Mouse (Mus musculus) liver, embryonic 15.5 days (tissue): ENCODE data around the gene Ppp1r1b. TPM values are rescaled to one million over a fixed set of nuclear protein-coding genes. Genes with fewer than 3 reads are reported as not detected.

Experiments
- ATAC-seq: fragments of 200-750 bp; cut with Nextera tagmentation; 2 replicates; pipeline ENCODE4 v1.8.0; 2017; ENCODE audit warnings: moderate number of reproducible peaks, mild to moderate bottlenecking, moderate library complexity; ENCODE audit not compliant: insufficient read depth
- H3K27ac ChIP-seq: fragments of 300-500 bp; sonication (generic); replicated peaks from 2 replicates; pipeline ENCODE4 v1.5.1; 2015; ENCODE audit warnings: mild to moderate bottlenecking, inconsistent platforms
- H3K27me3 ChIP-seq: fragments of 300-500 bp; sonication (generic); 2 replicates; pipeline ENCODE4 v1.6.1; 2015; ENCODE audit warnings: mild to moderate bottlenecking, inconsistent platforms
- H3K36me3 ChIP-seq: fragments of 300-500 bp; sonication (generic); replicated peaks from 2 replicates; pipeline ENCODE4 v1.6.1; 2015; ENCODE audit warnings: moderate library complexity, mild to moderate bottlenecking, inconsistent platforms
- H3K4me1 ChIP-seq: fragments of 300-500 bp; sonication (generic); replicated peaks from 2 replicates; pipeline ENCODE4 v1.6.1; 2015; ENCODE audit warnings: inconsistent platforms
- H3K4me2 ChIP-seq: fragments of 300-500 bp; sonication (generic); 2 replicates; pipeline ENCODE4 v1.6.1; 2015; ENCODE audit warnings: moderate library complexity, mild to moderate bottlenecking, inconsistent platforms
- H3K4me3 ChIP-seq: fragments of 300-500 bp; sonication (generic); replicated peaks from 2 replicates; pipeline ENCODE4 v1.5.1; 2015; ENCODE audit warnings: mild to moderate bottlenecking, inconsistent platforms
- H3K9ac ChIP-seq: fragments of 300-500 bp; sonication (generic); 2 replicates; pipeline ENCODE4 v1.6.1; 2015; ENCODE audit warnings: moderate library complexity, mild to moderate bottlenecking, inconsistent platforms
- H3K9me3 ChIP-seq: fragments of 300-500 bp; sonication (generic); replicated peaks from 2 replicates; pipeline ENCODE4 v1.6.1; 2016; ENCODE audit warnings: inconsistent platforms
- WGBS: fragments of 180-500 bp; shearing (Covaris S2); methylation state at CpG from one replicate; pipeline ENCODE4 v1.1.7; 2015; ENCODE audit warnings: mixed read lengths; ENCODE audit not compliant: insufficient replicate concordance; 5-methylcytosine and 5-hydroxymethylcytosine counted together
- polyA plus RNA-seq: library from polyadenylated mRNA; unstranded; fragments of >200 nt; fragmentation: Nextera tagmentation; extraction: Ambion mirVana; gene quantifications from 2 replicates; pipeline ENCODE4 v1.2.1, GENCODE M21; 2015

Gene Ppp1r1b
- polyA plus RNA-seq, 1 experiment from 2014 or later = 0.59 TPM

GRCm38 (mm10) chr11:98329081-98329959, 18.9 kb upstream of the Ppp1r1b start, which contains the start of gene Neurod2:
Gene Neurod2 (minus strand): TSS chr11:98329648.
- Histone ChIP-seq H3K27ac (no peak within 1 kb of the TSS), H3K9ac (no peak within 1 kb of the TSS), H3K4me3 (0 out of 2 replicates have a peak within 1 kb of the TSS, but pooled peaks have one; percentile 4), H3K27me3 (peaks cover 100% of the 10 kb centered on the region), H3K9me3 (no peaks in the 10 kb centered on the region), H3K36me3 (no peaks in the 10 kb centered on the region), H3K4me2 (peak within 1 kb of the TSS; percentile 41), H3K4me1 (peaks cover 17% of the 10 kb centered on the region)
- no peak for ATAC-seq
- WGBS = 4% methylated on average over 38 of the region's 38 CpGs

DNA sequence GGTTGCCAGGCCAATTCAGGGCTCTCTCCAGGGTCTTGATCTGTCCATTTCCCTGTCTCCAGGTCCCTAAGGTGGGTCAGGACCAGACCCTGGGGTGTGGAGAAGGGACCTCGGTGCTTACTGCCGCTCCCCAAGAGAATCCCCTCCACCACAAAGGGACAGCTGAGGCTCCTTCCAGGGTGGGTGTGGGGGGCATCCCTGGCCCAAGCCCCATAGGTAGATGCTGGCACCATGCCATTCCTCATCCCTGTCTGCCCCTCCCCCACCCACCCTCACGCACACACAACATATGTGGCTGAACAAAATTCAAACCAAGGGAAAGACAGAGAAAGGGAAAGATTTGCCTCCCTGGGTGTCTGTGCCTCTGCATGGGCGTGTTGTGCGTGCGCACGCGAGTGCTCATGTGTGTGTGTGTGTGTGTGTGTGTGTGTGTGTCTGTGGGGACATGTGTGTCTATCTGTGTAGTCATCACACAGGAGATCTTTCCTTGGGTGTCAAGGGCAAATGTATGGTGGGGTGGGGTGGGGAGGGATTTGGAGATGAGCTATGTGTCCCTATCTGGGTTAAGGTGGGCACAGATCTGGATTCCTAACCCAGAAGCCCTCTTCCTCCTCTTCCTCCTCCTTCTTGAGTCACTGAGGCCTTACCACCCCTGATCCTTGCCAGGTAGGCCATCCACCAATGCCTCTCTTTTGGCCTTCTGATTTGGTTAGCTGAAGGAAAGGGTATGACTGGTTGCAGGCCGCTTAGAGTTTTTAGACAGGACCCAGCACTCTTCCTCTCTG, 18.1 kb upstream of the Ppp1r1b start:
- no peak overlapping the region for H3K4me3 ChIP-seq
- H3K4me2 ChIP-seq = no peak overlapping the region
- no peak for ATAC-seq
- no peaks in the 10 kb centered on the region for H3K9me3 ChIP-seq
- no peaks in the 10 kb centered on the region for H3K36me3 ChIP-seq
- 33% methylated on average over 9 of the region's 9 CpGs for WGBS
- no peak overlapping the region for H3K9ac ChIP-seq
- peaks cover 100% of the 10 kb centered on the region for H3K27me3 ChIP-seq
- H3K27ac ChIP-seq = no peak overlapping the region
- peaks cover 25% of the 10 kb centered on the region for H3K4me1 ChIP-seq

DNA sequence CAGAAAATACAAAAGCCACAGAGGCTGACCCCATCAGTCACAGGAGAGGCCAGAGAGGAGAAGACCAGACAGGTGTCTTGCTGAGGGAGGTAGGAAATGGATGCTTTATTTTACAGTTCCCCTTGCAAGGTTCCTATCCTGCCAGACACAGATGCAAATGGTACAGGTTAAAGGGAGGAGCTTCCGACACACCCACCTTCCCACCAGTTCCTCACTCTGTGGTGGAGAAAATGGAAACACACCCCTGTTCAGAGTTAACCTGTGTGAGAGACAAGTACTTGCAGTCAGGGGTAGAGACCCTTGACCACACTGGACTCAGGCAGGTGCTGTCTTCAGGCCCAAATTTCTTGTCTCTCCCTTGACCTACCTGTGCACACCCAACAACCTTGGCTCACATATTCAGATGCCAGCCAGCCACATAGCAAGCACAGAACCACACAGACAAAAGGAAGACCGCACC, 17.4 kb upstream of the Ppp1r1b start:
- no peaks in the 10 kb centered on the region for H3K9me3 ChIP-seq
- H3K9ac ChIP-seq = no peak overlapping the region
- peaks cover 28% of the 10 kb centered on the region for H3K4me1 ChIP-seq
- H3K4me2 ChIP-seq = no peak overlapping the region
- H3K27ac ChIP-seq = no peak overlapping the region
- no peak for ATAC-seq
- H3K4me3 ChIP-seq = no peak overlapping the region
- WGBS = 36% methylated on average over 2 of the region's 2 CpGs
- H3K36me3 ChIP-seq = no peaks in the 10 kb centered on the region
- H3K27me3 ChIP-seq = peaks cover 100% of the 10 kb centered on the region

DNA sequence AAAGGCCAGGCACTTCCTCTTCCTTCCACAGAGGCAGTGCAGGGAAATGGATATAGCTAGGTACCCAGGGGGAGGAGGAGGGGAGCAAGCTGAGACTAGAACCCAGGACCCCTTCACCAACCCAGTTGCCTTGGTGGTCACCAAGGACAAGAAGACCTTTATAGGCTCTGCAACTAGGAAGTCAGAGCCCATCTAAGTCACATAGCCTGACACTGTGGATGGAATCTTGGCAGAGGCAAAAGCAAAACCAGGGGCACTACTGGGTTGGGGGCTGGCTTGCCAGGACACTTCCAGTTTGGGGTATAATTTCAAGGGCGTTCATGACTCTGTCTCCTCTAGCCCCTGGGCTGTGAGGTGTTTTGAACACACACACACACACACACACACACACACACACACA, 16.8 kb upstream of the Ppp1r1b start:
- H3K27ac ChIP-seq = no peak overlapping the region
- H3K27me3 ChIP-seq = peaks cover 100% of the 10 kb centered on the region
- H3K4me2 ChIP-seq = no peak overlapping the region
- H3K9me3 ChIP-seq = no peaks in the 10 kb centered on the region
- H3K4me1 ChIP-seq = peaks cover 28% of the 10 kb centered on the region
- H3K36me3 ChIP-seq = no peaks in the 10 kb centered on the region
- WGBS = 69% methylated on average over 1 of the region's 1 CpGs
- H3K9ac ChIP-seq = no peak overlapping the region
- no peak for ATAC-seq
- no peak overlapping the region for H3K4me3 ChIP-seq

DNA sequence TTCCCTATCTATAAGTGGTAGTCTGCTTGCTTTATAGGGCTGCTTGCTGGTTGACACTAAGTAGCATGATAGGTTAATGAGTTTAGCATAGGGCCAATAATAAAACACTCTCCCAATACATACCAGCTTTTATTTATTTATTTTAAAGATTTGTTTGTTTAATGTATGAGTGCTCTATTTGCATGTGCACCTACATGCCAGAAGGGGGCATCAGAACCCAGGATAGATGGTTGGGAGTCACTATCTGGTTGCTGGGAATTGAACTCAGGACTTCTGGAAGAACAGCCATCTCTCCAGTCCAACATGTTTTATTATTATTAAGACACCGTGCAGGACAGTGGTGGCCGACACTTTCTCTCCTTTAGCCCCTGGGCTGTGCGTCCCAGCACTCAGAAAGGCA, 16.0 kb upstream of the Ppp1r1b start:
- Histone ChIP-seq H3K27me3 (peaks cover 100% of the 10 kb centered on the region), H3K4me3 (no peak overlapping the region), H3K9me3 (no peaks in the 10 kb centered on the region), H3K4me2 (no peak overlapping the region), H3K9ac (no peak overlapping the region), H3K27ac (no peak overlapping the region), H3K4me1 (peaks cover 25% of the 10 kb centered on the region), H3K36me3 (no peaks in the 10 kb centered on the region)
- ATAC-seq = no peak
- WGBS = 69% methylated on average over 3 of the region's 3 CpGs

- Histone ChIP-seq H3K4me3 (no peak overlapping the region), H3K4me2 (no peak overlapping the region), H3K27me3 (peaks cover 100% of the 10 kb centered on the region), H3K27ac (no peak overlapping the region), H3K9ac (no peak overlapping the region), H3K9me3 (no peaks in the 10 kb centered on the region), H3K36me3 (no peaks in the 10 kb centered on the region), H3K4me1 (peaks cover 18% of the 10 kb centered on the region)
- WGBS = 60% methylated on average over 4 of the region's 4 CpGs
- ATAC-seq = no peak
Measured at GRCm38 (mm10) chr11:98332841-98333240, 15.4 kb upstream of the Ppp1r1b start.

DNA sequence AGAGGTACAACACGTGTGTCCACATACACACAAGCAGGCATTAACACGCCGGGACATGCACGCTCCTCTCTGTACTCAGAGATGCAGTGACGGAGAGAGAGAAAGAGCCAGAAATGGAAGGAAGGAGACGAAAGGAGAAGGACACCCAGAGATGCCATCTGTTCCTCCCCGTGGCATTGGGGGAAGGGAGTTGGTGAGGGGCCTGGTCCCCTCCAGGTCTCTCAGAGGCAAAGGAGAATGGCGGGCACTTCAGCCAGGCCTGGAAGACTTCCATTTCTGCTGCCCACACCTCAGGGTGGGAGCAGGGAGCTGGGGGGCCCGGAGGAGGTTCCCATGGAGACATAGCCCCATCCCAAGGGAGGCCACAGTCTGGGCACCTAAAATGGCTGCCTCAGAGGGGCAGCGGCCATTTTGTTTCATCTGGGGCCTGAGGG, 14.9 kb upstream of the Ppp1r1b start:
- Histone ChIP-seq H3K4me2 (no peak overlapping the region), H3K4me3 (no peak overlapping the region), H3K36me3 (no peaks in the 10 kb centered on the region), H3K9me3 (no peaks in the 10 kb centered on the region), H3K27ac (no peak overlapping the region), H3K27me3 (peaks cover 100% of the 10 kb centered on the region), H3K4me1 (peaks cover 14% of the 10 kb centered on the region; the same call in 1 of the 2 replicates), H3K9ac (no peak overlapping the region)
- ATAC-seq = no peak
- WGBS = 54% methylated on average over 10 of the region's 10 CpGs

GRCm38 (mm10) chr11:98333981-98334741, 14.0 kb upstream of the Ppp1r1b start:
- Histone ChIP-seq H3K9ac (no peak overlapping the region), H3K36me3 (no peaks in the 10 kb centered on the region), H3K9me3 (no peaks in the 10 kb centered on the region), H3K4me3 (no peak overlapping the region), H3K4me1 (peaks cover 18% of the 10 kb centered on the region), H3K27me3 (peaks cover 100% of the 10 kb centered on the region), H3K27ac (no peak overlapping the region), H3K4me2 (peak overlapping the region; percentile 18; the same call in 1 of the 2 replicates)
- 4% methylated on average over 40 of the region's 41 CpGs for WGBS
- no peak for ATAC-seq

DNA sequence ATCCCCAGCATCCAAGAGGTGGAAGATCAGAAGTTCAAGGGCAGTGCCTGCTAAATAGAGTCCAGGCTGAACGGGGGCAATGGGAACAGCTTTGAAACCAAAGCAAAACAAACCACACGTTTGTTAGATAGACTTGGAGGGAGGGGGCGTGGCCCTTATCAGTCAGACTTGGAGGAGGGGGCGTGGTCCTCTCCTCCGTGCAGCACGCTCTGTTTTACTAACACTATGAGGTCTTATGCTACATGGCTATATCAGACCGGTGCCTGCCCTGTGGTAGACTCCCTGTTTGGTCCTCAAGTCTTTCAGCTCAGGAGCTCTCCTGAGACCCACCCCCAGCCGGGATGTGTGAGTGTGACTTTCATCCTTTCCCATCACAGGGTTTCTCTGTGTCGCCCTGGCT, 13.0 kb upstream of the Ppp1r1b start:
- H3K4me2 ChIP-seq = no peak overlapping the region
- no peak overlapping the region for H3K4me3 ChIP-seq
- no peaks in the 10 kb centered on the region for H3K9me3 ChIP-seq
- H3K27ac ChIP-seq = no peak overlapping the region
- no peaks in the 10 kb centered on the region for H3K36me3 ChIP-seq
- peaks cover 24% of the 10 kb centered on the region for H3K4me1 ChIP-seq
- peaks cover 100% of the 10 kb centered on the region for H3K27me3 ChIP-seq
- WGBS = 7% methylated on average over 9 of the region's 9 CpGs
- no peak for ATAC-seq
- H3K9ac ChIP-seq = no peak overlapping the region

GRCm38 (mm10) chr11:98336245-98337107, 11.7 kb upstream of the Ppp1r1b start:
- ATAC-seq = no peak
- 12% methylated on average over 13 of the region's 13 CpGs for WGBS
- Histone ChIP-seq H3K9ac (no peak overlapping the region), H3K36me3 (no peaks in the 10 kb centered on the region), H3K9me3 (no peaks in the 10 kb centered on the region), H3K4me1 (peaks cover 24% of the 10 kb centered on the region), H3K27ac (no peak overlapping the region), H3K4me2 (no peak overlapping the region), H3K27me3 (peaks cover 99% of the 10 kb centered on the region), H3K4me3 (no peak overlapping the region)
